Mouse (Mus musculus) heart, postnatal 10 days (tissue): ENCODE data around the gene Tmx2. TPM values are rescaled to one million over a fixed set of nuclear protein-coding genes. Genes with fewer than 3 reads are reported as not detected.
"Not testable (repeated sequence)": the region's sequence is repeated elsewhere in the genome, so short reads cannot be mapped to it uniquely, and the experiment has no call there.

Experiments
- DNase-seq, 2 experiments: peaks; one replicate each; pipeline ENCODE4 v3.0.0; 2021
- intact Hi-C: fragments of 180-260 bp; cut with DNase I; formaldehyde crosslinking; loops from one replicate; pipeline ENCODE4 v1.15.1; 2025
- total RNA-seq, 2 experiments: library from RNA; stranded (reverse); gene quantifications; 2 replicates each; pipeline ENCODE4 v1.2.3; 2021

Gene Tmx2
- total RNA-seq: 100 to 1,000 TPM; 109 to 134 TPM

- no peak for DNase-seq
- intact Hi-C loops: loop anchor here (5.0 kb wide), 1 partner anchor 33 kb away; no protein-coding TSS in a partner anchor
Observed at GRCm38 (mm10) chr2:84679016-84679415, at the start of gene Tmx2. Gene Tmx2 (minus strand): TSS chr2:84679140.

- DNase-seq, intact Hi-C loops: not testable (repeated sequence)
Observed at GRCm38 (mm10) chr2:84728191-84728590, 49.3 kb upstream of the Tmx2 start.

GRCm38 (mm10) chr2:84727172-84727858 is 48.4 kb upstream of the Tmx2 start, which contains the start of gene Clp1:
Gene Clp1 (minus strand): TSS chr2:84727350.
- peak; percentile 98 for DNase-seq
- intact Hi-C loops: no loop called here

GRCm38 (mm10) chr2:84726716-84727115 is 47.8 kb upstream of the Tmx2 start:
- intact Hi-C loops: no loop called here

GRCm38 (mm10) chr2:84725770-84726169 is 46.8 kb upstream of the Tmx2 start:
- DNase-seq: no peak
- intact Hi-C loops: no loop called here

More at GRCm38 (mm10) chr2:84726716-84727115, 47.8 kb upstream of the Tmx2 start:
- peak in 1 of 2 experiments; percentile 14 for DNase-seq

- no peak for DNase-seq
- intact Hi-C loops: no loop called here
Observed at GRCm38 (mm10) chr2:84723856-84724255, 44.9 kb upstream of the Tmx2 start.

- no peak for DNase-seq
- intact Hi-C loops: no loop called here
Observed at GRCm38 (mm10) chr2:84721182-84721581, 42.2 kb upstream of the Tmx2 start.

GRCm38 (mm10) chr2:84720718-84721117 is 41.8 kb upstream of the Tmx2 start:
- intact Hi-C loops: no loop called here
- no peak for DNase-seq

GRCm38 (mm10) chr2:84717357-84717756 is 38.4 kb upstream of the Tmx2 start:
- peak in 1 of 2 experiments; percentile 37 for DNase-seq
- intact Hi-C loops: loop anchor here (5.0 kb wide), 1 partner anchor 240 kb away; the partner anchor contains the start of gene Tfpi

- peak; percentile 29 to 30 for DNase-seq
- intact Hi-C loops: loop anchor here (5.0 kb wide), 1 partner anchor 239 kb away; the partner anchor contains the start of gene Tfpi
Observed at GRCm38 (mm10) chr2:84716423-84717355, 37.7 kb upstream of the Tmx2 start.

- DNase-seq: peak in 1 of 2 experiments; percentile 78
- intact Hi-C loops: loop anchor here (1.0 to 5.0 kb wide), 2 partner anchors 28 to 238 kb away; partner anchors contain the start of genes Gm19426 and Tfpi
Observed at GRCm38 (mm10) chr2:84715562-84716361, 36.8 kb upstream of the Tmx2 start.

- intact Hi-C loops: loop anchor here (1.0 to 5.0 kb wide), 3 partner anchors 28 to 238 kb away; partner anchors contain the start of genes Gm19426, Gm28635, Med19 and Tfpi
- DNase-seq: peak; percentile 99
Observed at GRCm38 (mm10) chr2:84714811-84715561, 36.0 kb upstream of the Tmx2 start, which contains the start of gene Zdhhc5. Gene Zdhhc5 (minus strand): TSS chr2:84715180.

- no peak for DNase-seq
- intact Hi-C loops: loop anchor here (5.0 kb wide), 1 partner anchor 37 kb away; the partner anchor contains the start of genes Gm28635, Med19 and Tmx2
Observed at GRCm38 (mm10) chr2:84714422-84714810, 35.5 kb upstream of the Tmx2 start.

GRCm38 (mm10) chr2:84711898-84712297 is 33.0 kb upstream of the Tmx2 start:
- intact Hi-C loops: loop anchor here (5.0 kb wide), 1 partner anchor 35 kb away; the partner anchor contains the start of genes Gm28635, Med19 and Tmx2
- no peak for DNase-seq

GRCm38 (mm10) chr2:84707523-84707922 is 28.6 kb upstream of the Tmx2 start:
- intact Hi-C loops: no loop called here
- no peak for DNase-seq

- DNase-seq: no peak
- intact Hi-C loops: no loop called here
Observed at GRCm38 (mm10) chr2:84705295-84705694, 26.4 kb upstream of the Tmx2 start.

- intact Hi-C loops: no loop called here
- no peak for DNase-seq
Observed at GRCm38 (mm10) chr2:84704329-84704728, 25.4 kb upstream of the Tmx2 start.

- intact Hi-C loops: no loop called here
- DNase-seq: no peak
Observed at GRCm38 (mm10) chr2:84703497-84703896, 24.6 kb upstream of the Tmx2 start.

- no peak for DNase-seq
- intact Hi-C loops: no loop called here
Observed at GRCm38 (mm10) chr2:84695007-84695695, 16.2 kb upstream of the Tmx2 start.
